Mouse (Mus musculus): Measurements from ENCODE around the gene Prrt2. TPM values are rescaled to one million over a fixed set of nuclear protein-coding genes. Genes with fewer than 3 reads are reported as not detected.

Gene Prrt2
- polyA plus RNA-seq, 1 experiment from 2014 or later = 13.1 TPM

GRCm38 (mm10) chr7:127025556-127026160 lies 4.6 kb upstream of the Prrt2 start:
- peak overlapping the region; percentile 99 for H3K9ac ChIP-seq
- no peak for ATAC-seq (ENCODE audit: insufficient number of reproducible peaks, insufficient read depth, low FRiP score, low TSS enrichment, low read depth)
- under 1% methylated on average over 53 of the region's 65 CpGs for WGBS
- H3K4me3 ChIP-seq = peak overlapping the region; percentile 72
- peak overlapping the region; percentile 97 for H3K4me2 ChIP-seq
- peaks cover 50% of the 10 kb centered on the region for H3K4me1 ChIP-seq
- peak overlapping the region; percentile 99 for H3K27ac ChIP-seq
- peaks cover 48% of the 10 kb centered on the region for H3K36me3 ChIP-seq
- H3K9me3 ChIP-seq = no peaks in the 10 kb centered on the region
- no peaks in the 10 kb centered on the region for H3K27me3 ChIP-seq

- Histone ChIP-seq H3K27ac (peak overlapping the region; percentile 99), H3K4me3 (peak overlapping the region; percentile 72), H3K4me2 (peak overlapping the region; percentile 97), H3K36me3 (peaks cover 40% of the 10 kb centered on the region), H3K4me1 (peaks cover 57% of the 10 kb centered on the region), H3K9me3 (no peaks in the 10 kb centered on the region), H3K27me3 (no peaks in the 10 kb centered on the region), H3K9ac (peak overlapping the region; percentile 99)
- WGBS = under 1% methylated on average over 30 of the region's 30 CpGs
- 0 out of 2 replicates have a peak, but pooled peaks have one; percentile 1 for ATAC-seq (ENCODE audit: insufficient number of reproducible peaks, insufficient read depth, low FRiP score, low TSS enrichment, low read depth)
Measured at GRCm38 (mm10) chr7:127024755-127025555, 3.9 kb upstream of the Prrt2 start.

GRCm38 (mm10) chr7:127023896-127024690 lies 3.1 kb upstream of the Prrt2 start:
- Histone ChIP-seq H3K9me3 (no peaks in the 10 kb centered on the region), H3K27me3 (no peaks in the 10 kb centered on the region), H3K9ac (peak overlapping the region; percentile 99), H3K4me3 (peak overlapping the region; percentile 72), H3K36me3 (peaks cover 36% of the 10 kb centered on the region), H3K4me1 (peaks cover 65% of the 10 kb centered on the region), H3K27ac (peak overlapping the region; percentile 99), H3K4me2 (peak overlapping the region; percentile 97)
- WGBS = 23% methylated on average over 19 of the region's 19 CpGs
- ATAC-seq (ENCODE audit: insufficient number of reproducible peaks, insufficient read depth, low FRiP score, low TSS enrichment, low read depth) = no peak

GRCm38 (mm10) chr7:127023272-127023691 lies 2.3 kb upstream of the Prrt2 start:
- no peak for ATAC-seq (ENCODE audit: insufficient number of reproducible peaks, insufficient read depth, low FRiP score, low TSS enrichment, low read depth)
- no peaks in the 10 kb centered on the region for H3K9me3 ChIP-seq
- peaks cover 31% of the 10 kb centered on the region for H3K36me3 ChIP-seq
- H3K4me1 ChIP-seq = peaks cover 73% of the 10 kb centered on the region
- 75% methylated on average over 12 of the region's 13 CpGs for WGBS
- peak overlapping the region; percentile 72 for H3K4me3 ChIP-seq
- no peaks in the 10 kb centered on the region for H3K27me3 ChIP-seq
- H3K4me2 ChIP-seq = peak overlapping the region; percentile 97
- peak overlapping the region; percentile 99 for H3K9ac ChIP-seq
- no peak overlapping the region; the same call in 1 of the 2 replicates for H3K27ac ChIP-seq

GRCm38 (mm10) chr7:127022528-127023271 lies 1.7 kb upstream of the Prrt2 start:
- H3K36me3 ChIP-seq = peaks cover 31% of the 10 kb centered on the region
- H3K9ac ChIP-seq = peak overlapping the region; percentile 99
- peaks cover 73% of the 10 kb centered on the region for H3K4me1 ChIP-seq
- peak overlapping the region; percentile 72 for H3K4me3 ChIP-seq
- no peaks in the 10 kb centered on the region for H3K27me3 ChIP-seq
- peak overlapping the region; percentile 97 for H3K4me2 ChIP-seq
- peak overlapping the region; percentile 96 for H3K27ac ChIP-seq
- no peaks in the 10 kb centered on the region for H3K9me3 ChIP-seq
- no peak for ATAC-seq (ENCODE audit: insufficient number of reproducible peaks, insufficient read depth, low FRiP score, low TSS enrichment, low read depth)
- WGBS = 81% methylated on average over 7 of the region's 7 CpGs

GRCm38 (mm10) chr7:127021563-127022527 lies 834 bp upstream of the Prrt2 start:
- no peak for ATAC-seq (ENCODE audit: insufficient number of reproducible peaks, insufficient read depth, low FRiP score, low TSS enrichment, low read depth)
- Histone ChIP-seq H3K9ac (peak overlapping the region; percentile 99), H3K4me1 (peaks cover 73% of the 10 kb centered on the region), H3K27ac (peak overlapping the region; percentile 96), H3K36me3 (peaks cover 31% of the 10 kb centered on the region), H3K4me2 (peak overlapping the region; percentile 92), H3K9me3 (no peaks in the 10 kb centered on the region), H3K27me3 (no peaks in the 10 kb centered on the region), H3K4me3 (peak overlapping the region; percentile 72)
- 41% methylated on average over 5 of the region's 5 CpGs for WGBS

GRCm38 (mm10) chr7:127020491-127020890 lies 520 bp downstream of the Prrt2 start:
- ATAC-seq (ENCODE audit: insufficient number of reproducible peaks, insufficient read depth, low FRiP score, low TSS enrichment, low read depth) = no peak
- Histone ChIP-seq H3K9me3 (no peaks in the 10 kb centered on the region), H3K4me3 (peak overlapping the region; percentile 72), H3K27ac (peak overlapping the region; percentile 96), H3K4me2 (peak overlapping the region; percentile 92), H3K36me3 (peaks cover 37% of the 10 kb centered on the region), H3K4me1 (peaks cover 81% of the 10 kb centered on the region), H3K27me3 (no peaks in the 10 kb centered on the region), H3K9ac (peak overlapping the region; percentile 83)
- 23% methylated on average over 5 of the region's 5 CpGs for WGBS

GRCm38 (mm10) chr7:127020031-127020430 lies 980 bp downstream of the Prrt2 start:
- Histone ChIP-seq H3K9ac (peak overlapping the region; percentile 83), H3K4me3 (peak overlapping the region; percentile 72), H3K27ac (peak overlapping the region; percentile 96), H3K27me3 (no peaks in the 10 kb centered on the region), H3K4me2 (peak overlapping the region; percentile 92), H3K9me3 (no peaks in the 10 kb centered on the region), H3K4me1 (peaks cover 85% of the 10 kb centered on the region), H3K36me3 (peaks cover 41% of the 10 kb centered on the region)
- 47% methylated on average over 3 of the region's 3 CpGs for WGBS
- no peak for ATAC-seq (ENCODE audit: insufficient number of reproducible peaks, insufficient read depth, low FRiP score, low TSS enrichment, low read depth)

GRCm38 (mm10) chr7:127019306-127019960 lies 1.6 kb downstream of the Prrt2 start:
- Histone ChIP-seq H3K27ac (peak overlapping the region; percentile 96), H3K36me3 (peaks cover 41% of the 10 kb centered on the region), H3K9ac (peak overlapping the region; percentile 83), H3K27me3 (no peaks in the 10 kb centered on the region), H3K4me3 (peak overlapping the region; percentile 72), H3K4me2 (peak overlapping the region; percentile 92), H3K4me1 (peaks cover 85% of the 10 kb centered on the region), H3K9me3 (no peaks in the 10 kb centered on the region)
- no peak for ATAC-seq (ENCODE audit: insufficient number of reproducible peaks, insufficient read depth, low FRiP score, low TSS enrichment, low read depth)
- WGBS = 61% methylated on average over 14 of the region's 14 CpGs

Measured in embryonic facial prominence, embryonic 13.5 days (tissue).